Mouse (Mus musculus): Measurements from ENCODE around the gene Acbd6.
A peak's percentile ranks its signal among the peaks of the same experiment; 100 is the strongest.

Acbd6 gene

GRCm38 (mm10) chr1:155558012-155558842, at the start of gene Acbd6:
Acbd6 (plus strand) TSS chr1:155558120.
- DNase-seq (ENCODE audit: low read depth, low spot score) = peak; percentile 88

- DNase-seq (ENCODE audit: low read depth, low spot score) = no peak
Measured at GRCm38 (mm10) chr1:155510263-155510662, 47.7 kb upstream of the Acbd6 start.

DNA sequence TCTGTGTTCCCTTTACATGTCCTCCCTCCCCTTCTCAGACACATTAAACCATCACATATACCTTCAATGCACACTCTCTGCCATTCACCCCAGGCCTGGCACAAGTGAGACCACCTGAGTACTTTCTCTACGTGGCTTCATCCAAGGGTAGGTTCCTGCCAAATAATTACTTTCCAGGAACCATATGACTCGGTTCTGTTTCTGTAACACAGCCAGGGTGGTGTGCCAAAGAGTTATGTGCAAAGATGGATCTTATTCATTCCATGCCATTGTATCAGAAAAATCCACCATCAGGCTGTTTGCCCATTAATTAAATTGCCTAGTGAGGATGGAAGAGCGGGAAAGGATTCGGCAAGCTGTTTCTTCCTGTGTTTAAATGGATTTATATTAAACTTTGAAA, 42.1 kb upstream of the Acbd6 start:
- no peak for DNase-seq (ENCODE audit: low read depth, low spot score)

GRCm38 (mm10) chr1:155516594-155516993, 41.3 kb upstream of the Acbd6 start:
- DNase-seq (ENCODE audit: low read depth, low spot score) = peak; percentile 73

- DNase-seq (ENCODE audit: low read depth, low spot score) = no peak
Measured at GRCm38 (mm10) chr1:155517060-155517459, 40.9 kb upstream of the Acbd6 start.

- no peak for DNase-seq (ENCODE audit: low read depth, low spot score)
Measured at GRCm38 (mm10) chr1:155520285-155520684, 37.6 kb upstream of the Acbd6 start.

- peak; percentile 13 for DNase-seq (ENCODE audit: low read depth, low spot score)
Measured at GRCm38 (mm10) chr1:155522493-155522892, 35.4 kb upstream of the Acbd6 start.

DNA sequence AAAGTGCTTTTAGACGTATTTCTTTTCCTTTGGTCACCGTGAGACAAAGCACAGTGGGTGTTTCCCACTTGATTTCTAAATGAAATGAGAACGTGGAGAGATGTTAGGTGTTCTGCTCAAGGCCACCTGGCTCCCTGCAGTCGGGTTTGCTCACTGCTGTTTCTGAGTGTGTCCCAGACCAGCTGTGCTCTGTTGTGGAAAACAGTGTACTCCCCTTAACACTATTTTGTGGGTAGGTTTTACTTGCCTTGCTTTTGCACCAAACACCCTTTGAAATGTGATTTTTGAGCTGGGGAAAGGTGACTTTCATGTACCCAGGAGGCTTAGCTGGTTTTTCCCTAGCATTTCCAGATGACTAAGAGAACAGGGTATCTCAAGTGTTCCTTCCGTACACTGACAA, 31.7 kb upstream of the Acbd6 start:
- no peak for DNase-seq (ENCODE audit: low read depth, low spot score)

- DNase-seq (ENCODE audit: low read depth, low spot score) = no peak
Measured at GRCm38 (mm10) chr1:155527027-155527786, 30.7 kb upstream of the Acbd6 start.

GRCm38 (mm10) chr1:155527787-155528158, 30.1 kb upstream of the Acbd6 start:
- no peak for DNase-seq (ENCODE audit: low read depth, low spot score)

DNA sequence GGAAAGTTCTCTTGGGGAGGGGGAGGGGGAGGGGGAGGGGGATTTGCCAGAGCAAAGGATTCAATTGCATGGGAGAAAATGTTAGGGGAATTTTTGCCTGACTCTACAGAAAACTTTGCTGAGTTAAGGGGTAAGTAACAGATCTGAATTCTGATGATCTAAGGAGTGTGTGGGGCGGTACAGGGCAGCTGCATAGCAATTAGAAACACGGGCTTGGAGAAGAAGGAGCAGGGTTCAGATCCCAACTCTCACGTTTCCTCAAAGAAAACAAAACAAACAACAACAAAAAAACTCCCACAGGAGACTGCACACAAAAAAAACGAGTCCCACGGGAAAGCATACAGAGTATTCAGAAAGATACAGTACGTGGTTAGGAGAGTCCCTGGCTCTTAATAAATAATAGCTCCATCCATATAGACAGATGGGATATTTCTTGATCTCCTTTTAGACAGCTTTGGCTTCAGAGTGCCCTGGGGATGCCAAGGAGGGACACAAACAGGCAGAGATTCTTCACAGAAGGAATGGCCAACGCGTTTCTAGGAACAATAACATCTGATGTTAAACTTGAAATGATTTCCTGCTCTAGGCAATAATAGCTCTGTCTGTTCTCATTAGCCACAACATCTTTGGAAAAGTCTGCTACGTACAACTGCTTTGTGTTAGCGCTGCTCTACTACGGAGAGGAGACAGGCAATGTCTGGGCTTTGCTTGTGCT, 29.4 kb upstream of the Acbd6 start:
- DNase-seq (ENCODE audit: low read depth, low spot score) = no peak

- peak; percentile 22 for DNase-seq (ENCODE audit: low read depth, low spot score)
Measured at GRCm38 (mm10) chr1:155529120-155529963, 28.6 kb upstream of the Acbd6 start.

DNA sequence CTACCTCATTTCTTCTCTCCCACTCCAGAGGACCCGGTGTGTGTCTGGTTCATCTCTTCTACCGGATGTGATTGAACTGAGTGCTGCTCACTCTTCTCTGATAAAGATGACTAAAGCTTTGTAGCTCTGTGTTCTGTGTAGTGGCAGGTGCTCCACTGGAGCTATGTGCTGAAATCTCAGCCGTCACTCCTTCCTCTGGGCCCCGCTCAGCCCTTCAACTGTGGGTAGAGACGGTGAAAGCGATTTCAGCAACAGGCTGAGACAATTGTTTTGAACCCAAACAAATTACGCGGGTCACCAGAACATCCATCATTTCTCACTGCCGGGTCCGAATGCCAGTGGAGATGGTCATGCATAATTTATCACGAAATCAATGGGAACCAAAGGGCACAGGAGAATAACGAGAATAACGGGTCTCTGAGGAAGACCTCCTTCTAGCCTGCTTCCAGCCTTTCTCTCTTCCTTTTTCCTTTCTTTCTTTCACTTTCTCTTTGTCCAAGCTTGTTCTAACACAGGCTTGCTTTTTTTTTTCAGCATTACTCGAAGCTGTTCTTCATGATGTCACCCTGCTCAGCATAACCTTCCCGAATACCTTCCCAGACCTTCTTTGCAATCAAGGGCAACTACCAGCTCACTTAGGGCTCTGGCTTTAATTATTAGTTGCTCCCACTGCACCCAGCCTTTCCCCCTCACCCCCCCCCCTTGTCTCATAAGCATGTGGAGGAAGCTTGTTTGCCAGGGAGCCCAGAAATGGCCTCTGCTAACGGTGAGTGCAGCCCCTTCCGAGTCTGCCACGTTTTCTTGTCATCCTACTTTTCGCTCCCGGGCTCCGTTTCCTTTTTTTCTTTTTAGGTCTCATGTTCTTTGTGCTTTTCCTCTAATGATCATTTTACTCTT, 27.1 kb upstream of the Acbd6 start:
- DNase-seq (ENCODE audit: low read depth, low spot score) = no peak

GRCm38 (mm10) chr1:155532396-155532795, 25.5 kb upstream of the Acbd6 start:
- no peak for DNase-seq (ENCODE audit: low read depth, low spot score)

- no peak for DNase-seq (ENCODE audit: low read depth, low spot score)
Measured at GRCm38 (mm10) chr1:155532833-155533688, 24.9 kb upstream of the Acbd6 start.

- no peak for DNase-seq (ENCODE audit: low read depth, low spot score)
Measured at GRCm38 (mm10) chr1:155533689-155533965, 24.3 kb upstream of the Acbd6 start.

- peak; percentile 65 for DNase-seq (ENCODE audit: low read depth, low spot score)
Measured at GRCm38 (mm10) chr1:155537005-155537642, 20.8 kb upstream of the Acbd6 start.

- no peak for DNase-seq (ENCODE audit: low read depth, low spot score)
Measured at GRCm38 (mm10) chr1:155538006-155538405, 19.9 kb upstream of the Acbd6 start.

DNA sequence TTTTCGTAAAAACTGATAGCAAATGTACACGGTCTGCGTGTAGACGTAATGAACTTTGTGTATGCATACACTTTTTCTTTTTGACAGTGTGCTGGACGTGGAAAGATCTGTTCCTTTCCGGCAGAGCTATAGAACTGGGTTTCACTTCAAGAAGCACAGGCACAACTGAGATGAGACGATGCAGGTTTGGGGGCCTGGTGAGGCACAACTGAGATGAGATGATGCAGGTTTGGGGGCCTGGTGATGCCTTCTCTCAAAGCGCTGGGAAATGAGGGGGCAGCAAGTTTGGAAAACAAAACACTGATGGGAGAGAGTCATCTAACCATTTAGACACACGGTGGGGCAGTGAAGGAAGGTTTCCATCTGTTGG, 293 bp upstream of the Acbd6 start:
- DNase-seq (ENCODE audit: low read depth, low spot score) = no peak
